Mouse (Mus musculus) myocyte (in vitro differentiated cells): ENCODE measurements around the gene Trappc1.
"Not testable (repeated sequence)": the region's sequence is repeated elsewhere in the genome, so short reads cannot be mapped to it uniquely, and the experiment has no call there.

Experiments used
- CEBPB ChIP-seq: IDR thresholded peaks from 2 replicates; pipeline ENCODE4 v1.6.1; 2011; ENCODE audit warnings: mild to moderate bottlenecking, moderate library complexity; ENCODE audit not compliant: poor library complexity, insufficient read depth, severe bottlenecking
- E2F4 ChIP-seq: IDR thresholded peaks from one replicate; pipeline ENCODE4 v1.6.1; 2011; ENCODE audit warnings: mild to moderate bottlenecking, control low read depth, moderate library complexity; ENCODE audit not compliant: insufficient read depth
- MAX ChIP-seq: IDR thresholded peaks from one replicate; pipeline ENCODE4 v1.6.1; 2011; ENCODE audit warnings: low read depth, mild to moderate bottlenecking, control low read depth
- MYOG ChIP-seq, 3 experiments: IDR thresholded peaks; one replicate each; pipeline ENCODE4 v1.6.1; 2011; ENCODE audit warnings: control low read depth in 2 of 3, low read depth in 2 of 3, mild to moderate bottlenecking in 2 of 3; ENCODE audit not compliant: insufficient read length in 2 of 3, control insufficient read depth in 1 of 3, insufficient read depth in 1 of 3
- POLR2A ChIP-seq: IDR thresholded peaks from one replicate; pipeline ENCODE4 v1.6.1; 2011; ENCODE audit warnings: low read depth, mild to moderate bottlenecking, control low read depth, moderate library complexity; ENCODE audit not compliant: insufficient read length
- POLR2AphosphoS2 ChIP-seq: IDR thresholded peaks from one replicate; pipeline ENCODE4 v1.6.1; 2011; ENCODE audit warnings: low read depth, control low read depth; ENCODE audit not compliant: insufficient read length
- REST ChIP-seq: IDR thresholded peaks from one replicate; pipeline ENCODE4 v1.6.1; 2011; ENCODE audit warnings: mild to moderate bottlenecking, control low read depth, moderate library complexity; ENCODE audit not compliant: insufficient read depth, insufficient read length
- TCF3 ChIP-seq: IDR thresholded peaks from one replicate; pipeline ENCODE4 v1.6.1; 2011; ENCODE audit warnings: low read depth, control low read depth; ENCODE audit not compliant: insufficient read length
- USF1 ChIP-seq: IDR thresholded peaks from one replicate; pipeline ENCODE4 v1.6.1; 2011; ENCODE audit warnings: low read depth, mild to moderate bottlenecking, control low read depth, moderate library complexity

DNA sequence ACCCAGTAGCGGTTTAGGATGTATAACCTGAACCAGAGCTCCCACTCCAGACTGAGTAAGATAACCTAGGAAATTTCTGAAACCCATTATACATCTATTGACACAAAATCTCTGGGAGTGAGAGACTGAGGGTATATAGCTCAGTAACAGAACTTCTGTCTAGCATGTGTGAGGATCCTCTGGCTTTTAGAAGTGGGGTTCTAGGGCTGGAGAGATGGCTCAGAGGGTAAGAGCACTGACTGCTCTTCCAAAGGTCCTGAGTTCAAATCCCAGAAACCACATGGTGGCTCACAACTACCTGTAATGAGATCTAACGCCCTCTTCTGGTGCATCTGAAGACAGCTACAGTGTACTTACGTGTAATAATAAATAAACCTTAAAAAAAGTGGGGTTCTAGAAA, 5.8 kb upstream of the Trappc1 start:
- not testable (repeated sequence) for TF ChIP-seq POLR2A; MAX; POLR2AphosphoS2; CEBPB; E2F4; REST; MYOG (IDR thresholded peaks at IDR 0.05; ENCODE audit: control insufficient read depth in 1 of 3, insufficient read depth in 1 of 3, insufficient read length in 2 of 3, low read depth in 2 of 3); TCF3; USF1
